Mouse (Mus musculus) cerebellum, adult 2 months (tissue): ENCODE data around the gene Psmb7.

Experiments used
- CTCF ChIP-seq: fragments of 200-500 bp; IDR thresholded peaks from 2 replicates; pipeline ENCODE4 v1.5.1; 2011; ENCODE audit warnings: low read depth, mild to moderate bottlenecking, control low read depth, low read length, moderate library complexity, borderline replicate concordance; ENCODE audit not compliant: insufficient read depth
- POLR2A ChIP-seq: fragments of 200-500 bp; IDR thresholded peaks from 2 replicates; pipeline ENCODE4 v1.6.1; 2011; ENCODE audit warnings: low read length, control low read depth, borderline replicate concordance; ENCODE audit not compliant: insufficient read depth

GRCm38 (mm10) chr2:38628801-38629200 lies 15.1 kb downstream of the Psmb7 start:
- no peak for TF ChIP-seq CTCF
- TF ChIP-seq POLR2A = no peak
